Mouse (Mus musculus): ENCODE measurements around the gene Mtor. TPM values are rescaled to one million over a fixed set of nuclear protein-coding genes. Genes with fewer than 3 reads are reported as not detected.
A peak's percentile ranks its signal among the peaks of the same experiment; 100 is the strongest.

Mtor gene
- polyA plus RNA-seq, 1 experiment from 2014 or later: 12.2 TPM

DNA sequence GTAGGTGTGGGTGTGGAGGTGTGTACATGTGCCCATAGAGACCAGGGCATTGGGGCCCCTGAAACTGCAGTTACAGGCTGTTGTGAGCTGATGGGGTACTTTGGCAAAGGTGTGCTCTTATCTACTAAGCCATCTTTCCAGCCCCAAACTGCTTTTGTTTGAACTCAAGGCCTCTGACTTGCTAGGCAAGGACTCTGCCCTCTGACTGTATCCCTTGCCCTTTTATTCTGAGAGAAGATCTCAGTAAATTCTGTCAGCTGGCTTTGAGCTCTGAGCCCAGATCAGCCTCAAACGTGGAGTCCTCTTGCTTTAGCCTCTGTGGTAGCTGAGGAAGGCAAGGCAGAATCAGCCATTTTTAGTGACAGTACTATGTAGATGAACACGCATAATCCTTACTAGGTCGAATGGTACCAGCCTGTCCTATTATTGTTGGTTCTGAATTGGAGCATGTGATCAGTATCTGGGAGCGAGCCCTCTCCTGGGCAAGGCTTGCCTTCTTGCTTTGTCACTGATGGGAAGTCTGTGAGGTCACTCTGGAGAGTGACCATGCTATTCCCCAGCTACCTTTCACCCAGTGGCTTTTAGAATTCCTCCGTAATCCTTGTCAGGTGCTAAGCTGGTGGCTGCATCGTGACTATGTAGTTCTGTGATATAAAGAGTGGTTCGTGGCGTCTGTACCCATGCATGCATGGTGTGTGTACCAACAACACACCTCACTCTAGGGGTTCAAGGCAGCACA is 24.2 kb downstream of the Mtor start:
- ATAC-seq (ENCODE audit: low read depth): no peak
- Histone ChIP-seq H3K36me3 (ENCODE audit: control insufficient read depth, insufficient read depth, low read length) (peaks cover 56% of the 10 kb centered on the region), H3K27ac (ENCODE audit: low read length) (no peak overlapping the region), H3K27me3 (ENCODE audit: control insufficient read depth, insufficient read depth, low read depth, low read length) (no peaks in the 10 kb centered on the region), H3K4me3 (ENCODE audit: low read length) (no peak overlapping the region), H3K9ac (ENCODE audit: low read length) (no peak overlapping the region), H3K4me2 (ENCODE audit: low read depth, low read length) (no peak overlapping the region), H3K9me3 (ENCODE audit: control insufficient read depth, low read length) (no peaks in the 10 kb centered on the region), H3K4me1 (replicated peaks; ENCODE audit: control insufficient read depth, insufficient read depth, low read length) (no peaks in the 10 kb centered on the region)
- WGBS: 94% methylated on average over 8 of the region's 8 CpGs

DNA sequence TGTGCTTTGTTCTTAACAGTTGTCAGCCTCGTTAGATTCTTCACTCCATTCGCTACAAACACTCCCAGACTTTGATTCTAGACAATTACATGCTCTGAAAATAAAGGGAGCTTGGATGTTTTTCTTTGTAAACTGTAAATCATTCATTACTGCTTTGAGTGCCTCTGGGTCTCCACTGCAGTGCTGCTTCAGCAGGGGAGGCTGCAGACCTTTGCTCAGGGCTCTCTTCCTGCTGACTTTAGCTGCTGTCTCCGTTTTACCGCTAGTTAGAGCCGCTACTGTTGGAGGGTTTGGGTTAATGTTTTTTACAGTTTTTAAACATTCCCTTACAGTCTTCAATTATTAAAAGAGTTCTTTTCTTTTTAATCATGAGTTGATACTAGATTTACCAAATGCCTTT is 25.1 kb downstream of the Mtor start:
- no peak overlapping the region for H3K27ac ChIP-seq (ENCODE audit: low read length)
- H3K36me3 ChIP-seq (ENCODE audit: control insufficient read depth, insufficient read depth, low read length): peaks cover 47% of the 10 kb centered on the region
- H3K4me2 ChIP-seq (ENCODE audit: low read depth, low read length): no peak overlapping the region
- 89% methylated on average over 5 of the region's 5 CpGs for WGBS
- H3K4me1 ChIP-seq (replicated peaks; ENCODE audit: control insufficient read depth, insufficient read depth, low read length): no peaks in the 10 kb centered on the region
- H3K9me3 ChIP-seq (ENCODE audit: control insufficient read depth, low read length): no peaks in the 10 kb centered on the region
- no peak overlapping the region for H3K4me3 ChIP-seq (ENCODE audit: low read length)
- no peak overlapping the region for H3K9ac ChIP-seq (ENCODE audit: low read length)
- ATAC-seq (ENCODE audit: low read depth): no peak
- H3K27me3 ChIP-seq (ENCODE audit: control insufficient read depth, insufficient read depth, low read depth, low read length): no peaks in the 10 kb centered on the region

DNA sequence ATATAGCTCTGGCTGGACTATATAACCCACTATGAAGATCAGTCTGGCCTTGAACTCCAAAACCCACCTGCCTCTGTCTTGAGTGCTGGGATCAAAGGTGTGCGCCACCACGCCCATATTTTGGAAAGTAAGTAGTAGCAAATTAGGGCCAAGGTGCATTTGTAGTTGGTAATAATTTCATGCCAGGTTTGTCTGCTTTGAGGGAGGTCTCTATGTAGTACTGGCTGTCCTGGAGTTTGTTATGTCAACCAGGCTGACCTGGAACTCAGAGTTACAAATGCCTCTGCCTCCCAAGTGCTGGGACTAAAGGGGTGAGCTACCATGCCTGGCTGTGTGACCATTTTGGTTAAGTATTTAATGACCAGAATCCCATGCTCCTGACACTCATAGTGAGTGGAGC is 31.8 kb downstream of the Mtor start:
- Histone ChIP-seq H3K27ac (ENCODE audit: low read length) (no peak overlapping the region), H3K9me3 (ENCODE audit: control insufficient read depth, low read length) (no peaks in the 10 kb centered on the region), H3K9ac (ENCODE audit: low read length) (no peak overlapping the region), H3K4me3 (ENCODE audit: low read length) (no peak overlapping the region), H3K4me2 (ENCODE audit: low read depth, low read length) (no peak overlapping the region), H3K36me3 (ENCODE audit: control insufficient read depth, insufficient read depth, low read length) (peaks cover 38% of the 10 kb centered on the region), H3K27me3 (ENCODE audit: control insufficient read depth, insufficient read depth, low read depth, low read length) (no peaks in the 10 kb centered on the region), H3K4me1 (replicated peaks; ENCODE audit: control insufficient read depth, insufficient read depth, low read length) (no peaks in the 10 kb centered on the region)
- WGBS: 97% methylated on average over 2 of the region's 2 CpGs
- ATAC-seq (ENCODE audit: low read depth): no peak

DNA sequence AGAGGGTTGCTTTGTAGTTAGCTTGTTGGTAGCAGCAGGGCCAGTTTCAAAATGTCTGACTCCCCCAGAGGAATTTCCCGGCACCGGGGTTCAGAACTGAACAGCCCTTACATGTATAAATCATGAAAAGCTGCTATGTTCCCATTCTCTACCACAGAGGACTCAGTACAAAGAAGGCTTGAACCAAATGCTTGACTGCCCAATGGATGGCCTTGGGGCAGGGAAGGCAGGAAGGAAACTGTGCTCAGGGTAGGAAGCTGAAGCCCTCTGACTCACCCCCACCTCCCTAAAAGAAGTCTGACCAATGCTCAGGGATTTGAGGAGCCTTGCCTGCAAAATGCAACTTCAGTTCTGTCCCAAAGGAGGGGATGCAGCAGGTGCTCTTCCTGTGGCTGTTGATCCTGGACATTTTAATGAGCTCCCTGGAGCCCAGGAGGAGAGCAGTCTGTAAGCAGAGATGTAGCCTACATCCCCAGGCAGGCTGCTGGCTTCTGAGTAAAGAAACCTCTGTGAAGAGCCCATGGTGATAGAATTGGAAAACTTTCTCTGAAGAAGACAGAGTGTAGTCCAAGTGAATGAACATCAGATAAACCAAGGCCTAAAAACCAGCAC is 33.3 kb downstream of the Mtor start:
- no peak overlapping the region for H3K4me3 ChIP-seq (ENCODE audit: low read length)
- H3K27ac ChIP-seq (ENCODE audit: low read length): no peak overlapping the region

DNA sequence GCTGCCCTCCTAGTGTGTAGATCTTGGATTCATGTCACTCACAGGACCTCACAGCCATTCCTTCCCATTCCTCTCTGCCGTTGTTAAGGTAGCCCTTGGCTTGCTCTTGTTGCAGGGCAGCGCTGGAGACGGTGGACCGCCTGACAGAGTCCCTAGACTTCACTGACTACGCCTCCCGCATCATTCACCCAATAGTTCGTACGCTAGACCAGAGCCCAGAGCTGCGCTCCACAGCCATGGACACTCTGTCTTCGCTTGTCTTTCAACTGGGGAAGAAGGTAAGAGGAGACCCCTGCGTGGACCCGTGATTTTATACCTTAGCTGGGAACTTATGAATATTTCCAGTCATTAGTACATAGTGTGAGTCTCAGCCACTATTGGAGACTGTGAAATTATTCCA is 36.1 kb downstream of the Mtor start:
- H3K36me3 ChIP-seq (ENCODE audit: control insufficient read depth, insufficient read depth, low read length): peaks cover 49% of the 10 kb centered on the region
- H3K4me2 ChIP-seq (ENCODE audit: low read depth, low read length): no peak overlapping the region
- no peak overlapping the region for H3K4me3 ChIP-seq (ENCODE audit: low read length)
- 93% methylated on average over 12 of the region's 12 CpGs for WGBS
- no peak overlapping the region for H3K9ac ChIP-seq (ENCODE audit: low read length)
- H3K9me3 ChIP-seq (ENCODE audit: control insufficient read depth, low read length): no peaks in the 10 kb centered on the region
- no peak for ATAC-seq (ENCODE audit: low read depth)
- no peaks in the 10 kb centered on the region for H3K27me3 ChIP-seq (ENCODE audit: control insufficient read depth, insufficient read depth, low read depth, low read length)
- H3K27ac ChIP-seq (ENCODE audit: low read length): no peak overlapping the region
- H3K4me1 ChIP-seq (replicated peaks; ENCODE audit: control insufficient read depth, insufficient read depth, low read length): no peaks in the 10 kb centered on the region

More for the DNA sequence above, 33.3 kb downstream of the Mtor start:
- Histone ChIP-seq H3K27me3 (ENCODE audit: control insufficient read depth, insufficient read depth, low read depth, low read length) (no peaks in the 10 kb centered on the region), H3K36me3 (ENCODE audit: control insufficient read depth, insufficient read depth, low read length) (peaks cover 43% of the 10 kb centered on the region), H3K4me2 (ENCODE audit: low read depth, low read length) (no peak overlapping the region), H3K9me3 (ENCODE audit: control insufficient read depth, low read length) (no peaks in the 10 kb centered on the region), H3K4me1 (replicated peaks; ENCODE audit: control insufficient read depth, insufficient read depth, low read length) (no peaks in the 10 kb centered on the region), H3K9ac (ENCODE audit: low read length) (no peak overlapping the region)
- WGBS: 91% methylated on average over 2 of the region's 2 CpGs
- no peak for ATAC-seq (ENCODE audit: low read depth)

DNA sequence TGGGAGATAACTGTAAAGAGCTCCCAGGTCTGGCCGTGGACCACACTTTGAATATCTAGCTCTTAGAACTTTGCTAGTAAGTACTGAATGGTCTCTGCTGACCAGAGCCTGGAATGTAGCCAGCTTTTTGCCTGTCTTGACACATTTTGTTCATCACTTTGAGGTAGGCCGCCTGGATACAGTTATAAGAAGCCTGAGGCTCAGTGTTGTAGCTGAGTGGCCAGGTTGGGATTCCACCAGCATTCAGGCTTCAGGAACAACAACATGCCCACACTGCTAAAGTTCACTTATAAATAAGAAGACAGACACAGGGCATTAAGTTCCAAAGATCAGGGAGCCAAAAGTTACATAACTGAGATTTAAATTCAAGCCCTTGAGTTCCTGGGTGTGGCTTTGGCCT is 39.4 kb downstream of the Mtor start:
- Histone ChIP-seq H3K9ac (ENCODE audit: low read length) (no peak overlapping the region), H3K4me2 (ENCODE audit: low read depth, low read length) (no peak overlapping the region), H3K27me3 (ENCODE audit: control insufficient read depth, insufficient read depth, low read depth, low read length) (no peaks in the 10 kb centered on the region), H3K4me1 (replicated peaks; ENCODE audit: control insufficient read depth, insufficient read depth, low read length) (no peaks in the 10 kb centered on the region), H3K36me3 (ENCODE audit: control insufficient read depth, insufficient read depth, low read length) (peaks cover 50% of the 10 kb centered on the region), H3K9me3 (ENCODE audit: control insufficient read depth, low read length) (no peaks in the 10 kb centered on the region), H3K27ac (ENCODE audit: low read length) (no peak overlapping the region), H3K4me3 (ENCODE audit: low read length) (no peak overlapping the region)
- WGBS: 63% methylated on average over 2 of the region's 2 CpGs
- ATAC-seq (ENCODE audit: low read depth): no peak

DNA sequence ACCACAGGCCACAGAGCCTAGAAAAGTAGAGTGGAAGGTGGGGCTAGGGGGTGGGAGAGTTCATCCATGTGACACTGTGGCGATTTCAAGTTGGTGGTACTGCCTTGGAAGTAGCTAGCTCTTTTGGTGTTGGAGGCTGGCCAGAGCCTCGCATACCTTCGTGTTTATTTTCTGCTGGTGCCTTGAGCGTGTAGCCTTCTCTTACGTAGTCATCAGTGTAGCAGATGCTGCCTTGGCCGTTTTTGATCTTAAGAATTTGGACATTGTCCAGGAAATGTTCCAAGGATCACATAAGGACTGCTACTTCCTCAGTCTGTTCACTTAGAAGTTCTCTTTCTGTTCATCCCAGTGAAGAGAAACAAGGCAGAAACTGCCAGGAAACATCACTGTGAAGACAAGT is 42.1 kb downstream of the Mtor start:
- Histone ChIP-seq H3K4me3 (ENCODE audit: low read length) (no peak overlapping the region), H3K9ac (ENCODE audit: low read length) (no peak overlapping the region), H3K27ac (ENCODE audit: low read length) (no peak overlapping the region), H3K4me1 (replicated peaks; ENCODE audit: control insufficient read depth, insufficient read depth, low read length) (no peaks in the 10 kb centered on the region), H3K4me2 (ENCODE audit: low read depth, low read length) (no peak overlapping the region), H3K36me3 (ENCODE audit: control insufficient read depth, insufficient read depth, low read length) (peaks cover 33% of the 10 kb centered on the region), H3K9me3 (ENCODE audit: control insufficient read depth, low read length) (no peaks in the 10 kb centered on the region), H3K27me3 (ENCODE audit: control insufficient read depth, insufficient read depth, low read depth, low read length) (no peaks in the 10 kb centered on the region)
- WGBS: 32% methylated on average over 6 of the region's 6 CpGs
- ATAC-seq (ENCODE audit: low read depth): 0 out of 2 replicates have a peak, but pooled peaks have one; percentile 43

DNA sequence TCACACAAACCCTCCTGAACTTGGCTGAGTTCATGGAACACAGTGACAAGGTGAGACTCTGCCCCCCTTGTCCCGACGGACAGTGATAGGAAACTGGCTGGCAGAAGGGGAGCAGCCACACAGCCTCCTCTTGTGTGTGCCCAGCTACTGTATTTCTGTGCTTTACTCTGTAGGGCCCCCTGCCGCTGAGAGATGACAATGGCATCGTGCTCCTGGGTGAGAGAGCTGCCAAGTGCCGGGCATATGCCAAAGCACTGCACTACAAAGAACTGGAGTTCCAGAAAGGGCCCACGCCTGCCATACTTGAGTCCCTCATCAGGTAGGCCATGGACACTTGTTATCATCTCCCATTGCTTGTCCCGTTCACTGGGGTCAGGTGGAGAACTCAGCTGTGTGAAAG is 43.0 kb downstream of the Mtor start:
- 88% methylated on average over 7 of the region's 7 CpGs for WGBS
- Histone ChIP-seq H3K36me3 (ENCODE audit: control insufficient read depth, insufficient read depth, low read length) (peaks cover 26% of the 10 kb centered on the region), H3K4me1 (replicated peaks; ENCODE audit: control insufficient read depth, insufficient read depth, low read length) (no peaks in the 10 kb centered on the region)

DNA sequence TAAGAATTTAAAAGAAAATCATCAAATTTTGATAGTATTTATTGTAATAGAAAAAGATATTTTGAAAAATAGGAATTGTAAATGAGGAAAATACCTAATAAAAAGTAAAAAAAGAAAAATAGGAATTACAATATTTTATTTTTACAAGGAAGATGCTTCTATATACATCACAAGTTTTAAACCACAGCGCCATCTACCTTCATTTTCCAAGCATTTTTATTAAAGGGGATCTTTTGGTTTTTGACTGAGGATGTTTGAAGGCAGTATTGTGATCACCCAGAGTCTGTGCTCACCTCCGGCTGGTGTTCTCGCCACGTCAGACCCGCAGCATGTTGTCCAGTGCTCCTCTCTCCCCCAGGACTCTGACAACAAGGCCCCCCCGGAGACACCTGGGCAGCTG is 46.7 kb downstream of the Mtor start:
- Histone ChIP-seq H3K9me3 (ENCODE audit: control insufficient read depth, low read length) (no peaks in the 10 kb centered on the region), H3K4me1 (replicated peaks; ENCODE audit: control insufficient read depth, insufficient read depth, low read length) (no peaks in the 10 kb centered on the region), H3K27me3 (ENCODE audit: control insufficient read depth, insufficient read depth, low read depth, low read length) (no peaks in the 10 kb centered on the region), H3K4me2 (ENCODE audit: low read depth, low read length) (no peak overlapping the region), H3K9ac (ENCODE audit: low read length) (no peak overlapping the region), H3K36me3 (ENCODE audit: control insufficient read depth, insufficient read depth, low read length) (peaks cover 22% of the 10 kb centered on the region), H3K4me3 (ENCODE audit: low read length) (no peak overlapping the region), H3K27ac (ENCODE audit: low read length) (no peak overlapping the region)
- no peak for ATAC-seq (ENCODE audit: low read depth)
- WGBS: 89% methylated on average over 6 of the region's 6 CpGs

More for the DNA sequence above, 43.0 kb downstream of the Mtor start:
- no peak for ATAC-seq (ENCODE audit: low read depth)
- Histone ChIP-seq H3K27me3 (ENCODE audit: control insufficient read depth, insufficient read depth, low read depth, low read length) (no peaks in the 10 kb centered on the region), H3K4me2 (ENCODE audit: low read depth, low read length) (no peak overlapping the region), H3K4me3 (ENCODE audit: low read length) (no peak overlapping the region), H3K9me3 (ENCODE audit: control insufficient read depth, low read length) (no peaks in the 10 kb centered on the region), H3K27ac (ENCODE audit: low read length) (no peak overlapping the region), H3K9ac (ENCODE audit: low read length) (no peak overlapping the region)

Measured in lung, embryonic 16.5 days (tissue).